Mouse (Mus musculus): Measurements from ENCODE around the gene Gpr39. TPM values are rescaled to one million over a fixed set of nuclear protein-coding genes. Genes with fewer than 3 reads are reported as not detected.

The Gpr39 gene
- polyA plus RNA-seq, 1 experiment = not detected

DNA sequence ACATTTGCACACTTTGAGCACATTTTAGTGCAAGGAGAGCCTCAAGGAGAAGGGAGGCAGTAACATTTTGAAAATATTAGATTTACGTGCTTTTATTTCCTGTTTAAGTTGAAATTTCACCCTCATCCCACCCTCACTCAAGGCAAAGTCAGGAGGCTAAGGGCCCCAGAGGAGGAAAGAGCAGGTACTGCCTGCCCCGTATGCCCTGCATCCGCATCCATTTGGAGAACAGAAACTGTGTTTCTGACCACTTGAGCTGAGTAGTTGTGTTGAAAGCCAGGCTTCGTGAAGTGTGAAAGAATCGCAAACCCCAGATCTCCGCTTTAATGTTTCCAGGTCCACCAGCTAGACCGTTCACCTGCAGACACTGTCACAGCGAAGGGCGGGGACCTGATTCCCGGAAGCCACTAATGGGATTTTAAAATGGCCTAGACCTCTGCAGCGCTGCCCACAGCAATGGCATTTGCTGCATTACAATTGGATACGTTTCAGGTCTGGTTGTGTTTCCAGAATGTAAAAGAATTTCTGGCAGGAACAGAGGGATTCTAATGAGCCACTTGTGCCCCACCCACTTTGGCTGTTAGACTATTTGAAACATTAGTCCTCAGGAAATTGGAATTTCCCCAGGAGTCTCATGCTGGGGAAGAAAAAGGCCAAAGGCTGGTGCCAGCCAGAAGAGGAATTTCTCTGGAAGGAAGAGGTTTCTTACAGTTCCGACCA, 11.1 kb downstream of the Gpr39 start:
- no peaks in the 10 kb centered on the region for H3K36me3 ChIP-seq (replicated peaks; ENCODE audit: low read length)
- H3K27me3 ChIP-seq (replicated peaks) = no peaks in the 10 kb centered on the region
- no peak overlapping the region for H3K4me3 ChIP-seq (replicated peaks)
- H3K9me3 ChIP-seq = 0 out of 2 replicates have a peak, but pooled peaks cover 2% of the 10 kb centered on the region
- H3K4me1 ChIP-seq = no peaks in the 10 kb centered on the region
- TF ChIP-seq GATA1 (IDR thresholded peaks at IDR 0.05; ENCODE audit: borderline replicate concordance, low read length) = no peak
- no peak for TF ChIP-seq FLI1 (IDR thresholded peaks at IDR 0.05; ENCODE audit: low read length)

DNA sequence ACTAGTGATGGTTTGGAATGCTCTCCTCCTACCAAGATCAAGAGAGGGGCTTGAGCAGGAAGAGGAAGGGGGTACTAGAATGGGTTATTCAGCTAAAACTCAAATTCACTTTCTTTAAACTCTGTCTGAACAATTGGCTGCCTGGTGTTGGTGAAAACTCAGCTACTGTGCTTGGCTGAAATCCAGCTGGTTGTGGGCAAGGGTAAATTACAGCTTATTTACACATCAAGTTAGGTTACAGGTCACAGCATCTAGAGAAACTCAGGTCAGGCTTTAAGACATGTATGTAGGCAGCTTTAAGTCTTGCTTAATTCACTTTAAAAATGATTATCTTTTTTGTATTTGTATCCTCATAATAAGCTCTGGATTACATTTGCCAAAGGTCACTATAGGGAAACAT, 16.7 kb downstream of the Gpr39 start:
- Histone ChIP-seq H3K27me3 (replicated peaks) (no peaks in the 10 kb centered on the region), H3K36me3 (replicated peaks; ENCODE audit: low read length) (no peaks in the 10 kb centered on the region)
- TF ChIP-seq GATA1 (IDR thresholded peaks at IDR 0.05; ENCODE audit: borderline replicate concordance, low read length) (no peak), FLI1 (IDR thresholded peaks at IDR 0.05; ENCODE audit: low read length) (no peak)

DNA sequence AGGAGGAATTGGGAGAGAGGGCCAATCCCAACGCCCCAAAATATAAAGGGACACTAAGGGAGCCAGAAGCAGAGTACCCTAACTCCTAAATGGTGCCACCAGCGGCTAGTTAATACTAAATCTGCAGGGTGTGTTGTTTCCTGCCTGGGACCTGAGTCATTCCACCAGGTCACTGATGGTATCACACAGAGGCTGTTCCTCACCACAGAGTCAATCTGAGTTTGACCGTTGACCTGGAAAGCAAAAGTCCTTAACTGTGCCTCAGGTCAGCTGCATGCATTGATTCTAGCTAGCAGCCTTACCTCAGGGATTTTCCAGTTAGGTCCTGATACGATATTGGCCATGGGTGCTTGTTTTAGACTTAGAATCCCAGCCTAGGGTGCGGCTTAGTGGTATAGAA, 17.5 kb downstream of the Gpr39 start:
- Histone ChIP-seq H3K4me1 (no peaks in the 10 kb centered on the region), H3K36me3 (replicated peaks; ENCODE audit: low read length) (no peaks in the 10 kb centered on the region), H3K9me3 (0 out of 2 replicates have a peak, but pooled peaks cover 6% of the 10 kb centered on the region), H3K27me3 (replicated peaks) (no peaks in the 10 kb centered on the region), H3K4me3 (replicated peaks) (no peak overlapping the region)
- TF ChIP-seq GATA1 (IDR thresholded peaks at IDR 0.05; ENCODE audit: borderline replicate concordance, low read length) (no peak), FLI1 (IDR thresholded peaks at IDR 0.05; ENCODE audit: low read length) (no peak)

More for the DNA sequence above, 16.7 kb downstream of the Gpr39 start:
- no peaks in the 10 kb centered on the region for H3K4me1 ChIP-seq
- H3K9me3 ChIP-seq = 0 out of 2 replicates have a peak, but pooled peaks cover 6% of the 10 kb centered on the region
- no peak overlapping the region for H3K4me3 ChIP-seq (replicated peaks)

DNA sequence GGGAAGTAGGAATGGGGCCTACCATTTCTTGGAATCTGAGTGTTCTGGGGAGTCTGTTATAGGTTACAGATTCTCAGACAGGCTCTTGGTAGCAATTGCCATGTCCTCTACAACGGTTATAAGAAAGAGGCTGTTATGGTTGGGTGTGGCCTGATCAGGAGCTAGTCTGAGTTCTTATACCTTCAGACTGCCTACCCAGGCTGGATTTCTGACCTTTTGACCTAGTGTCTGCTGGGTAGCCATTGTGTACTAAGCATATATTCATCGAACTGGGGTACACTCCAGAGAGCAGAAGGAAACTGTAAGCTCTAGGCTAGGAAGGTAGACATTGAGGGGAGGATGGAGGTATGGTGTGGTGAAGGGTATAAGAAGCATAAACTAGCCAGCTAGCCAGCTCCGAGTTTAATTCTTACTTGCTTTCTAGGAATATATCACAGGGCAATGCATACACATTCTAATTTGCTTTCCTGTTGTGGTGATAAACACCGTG, 24.4 kb downstream of the Gpr39 start:
- no peaks in the 10 kb centered on the region for H3K4me1 ChIP-seq
- H3K36me3 ChIP-seq (replicated peaks; ENCODE audit: low read length) = no peaks in the 10 kb centered on the region
- peaks cover 5% of the 10 kb centered on the region; the same call in 1 of the 2 replicates for H3K9me3 ChIP-seq
- no peak overlapping the region for H3K4me3 ChIP-seq (replicated peaks)
- no peak for TF ChIP-seq FLI1 (IDR thresholded peaks at IDR 0.05; ENCODE audit: low read length)
- no peaks in the 10 kb centered on the region for H3K27me3 ChIP-seq (replicated peaks)

DNA sequence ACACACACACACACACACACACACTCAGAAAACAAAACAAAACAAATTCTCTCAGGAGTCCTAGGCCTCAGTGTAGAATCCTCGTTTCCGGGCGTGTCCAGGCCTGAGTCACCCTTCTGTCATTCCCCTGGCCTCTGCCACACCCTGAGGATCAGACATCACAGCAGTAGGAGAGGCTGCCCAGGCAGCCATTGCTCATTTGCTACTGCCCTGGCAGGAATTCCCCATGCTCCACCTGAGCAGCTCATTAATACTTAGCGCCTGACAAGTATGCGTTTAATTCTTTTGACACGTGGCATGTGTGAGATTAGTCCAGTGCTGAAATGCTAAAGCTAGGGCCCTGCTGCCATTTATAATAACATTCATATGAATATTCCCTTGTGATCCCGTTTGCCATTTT, 25.0 kb downstream of the Gpr39 start:
- H3K36me3 ChIP-seq (replicated peaks; ENCODE audit: low read length) = no peaks in the 10 kb centered on the region
- H3K4me1 ChIP-seq = no peaks in the 10 kb centered on the region
- peaks cover 9% of the 10 kb centered on the region for H3K9me3 ChIP-seq
- H3K4me3 ChIP-seq (replicated peaks) = no peak overlapping the region
- no peak for TF ChIP-seq FLI1 (IDR thresholded peaks at IDR 0.05; ENCODE audit: low read length)
- TF ChIP-seq GATA1 (IDR thresholded peaks at IDR 0.05; ENCODE audit: borderline replicate concordance, low read length) = no peak
- H3K27me3 ChIP-seq (replicated peaks) = no peaks in the 10 kb centered on the region

DNA sequence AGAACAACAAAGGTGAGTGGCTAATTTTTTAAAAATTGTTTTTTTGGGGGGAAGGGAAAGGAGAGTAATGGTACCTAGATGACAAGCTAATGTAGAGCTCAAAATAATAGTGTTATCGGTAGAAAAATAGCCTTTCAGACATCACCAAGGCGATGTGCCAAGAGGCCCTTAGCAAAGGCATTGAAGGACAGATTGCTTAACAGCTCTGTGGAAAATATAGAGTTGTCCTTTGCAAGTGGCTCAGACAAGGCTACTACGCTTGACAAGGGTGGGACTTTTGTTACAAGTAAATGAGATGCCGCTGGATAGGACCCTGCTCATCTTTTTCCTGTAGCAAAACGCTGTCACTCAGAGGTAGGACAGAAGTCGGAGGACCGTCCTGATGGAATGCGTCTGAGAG, 25.5 kb downstream of the Gpr39 start:
- H3K36me3 ChIP-seq (replicated peaks; ENCODE audit: low read length) = no peaks in the 10 kb centered on the region
- H3K4me1 ChIP-seq = no peaks in the 10 kb centered on the region
- TF ChIP-seq GATA1 (IDR thresholded peaks at IDR 0.05; ENCODE audit: borderline replicate concordance, low read length) = no peak
- no peak for TF ChIP-seq FLI1 (IDR thresholded peaks at IDR 0.05; ENCODE audit: low read length)
- H3K4me3 ChIP-seq (replicated peaks) = no peak overlapping the region
- H3K9me3 ChIP-seq = peaks cover 11% of the 10 kb centered on the region
- no peaks in the 10 kb centered on the region for H3K27me3 ChIP-seq (replicated peaks)

DNA sequence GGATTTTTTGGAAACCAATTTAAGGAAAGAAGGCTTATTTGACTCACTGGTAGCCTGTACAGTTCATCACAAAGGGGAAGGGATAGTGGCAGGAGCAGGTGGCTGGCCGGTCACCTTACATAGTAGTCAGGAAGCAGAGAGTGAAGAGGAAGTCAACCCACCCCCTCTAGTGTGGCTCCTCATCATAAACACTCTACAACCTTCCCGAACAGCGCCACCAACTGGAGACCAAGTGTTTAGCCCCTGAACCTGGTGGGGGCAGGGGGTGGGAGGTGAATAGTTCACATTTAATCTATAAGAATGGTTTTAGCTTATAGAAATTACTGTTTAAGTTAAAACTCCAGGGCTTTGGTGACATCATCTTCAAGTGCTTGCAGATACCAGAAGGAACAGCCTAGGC, 28.6 kb downstream of the Gpr39 start:
- Histone ChIP-seq H3K4me1 (no peaks in the 10 kb centered on the region), H3K9me3 (peaks cover 22% of the 10 kb centered on the region), H3K27me3 (replicated peaks) (no peaks in the 10 kb centered on the region), H3K36me3 (replicated peaks; ENCODE audit: low read length) (no peaks in the 10 kb centered on the region), H3K4me3 (replicated peaks) (no peak overlapping the region)
- no peak for TF ChIP-seq FLI1 (IDR thresholded peaks at IDR 0.05; ENCODE audit: low read length)
- no peak for TF ChIP-seq GATA1 (IDR thresholded peaks at IDR 0.05; ENCODE audit: borderline replicate concordance, low read length)

DNA sequence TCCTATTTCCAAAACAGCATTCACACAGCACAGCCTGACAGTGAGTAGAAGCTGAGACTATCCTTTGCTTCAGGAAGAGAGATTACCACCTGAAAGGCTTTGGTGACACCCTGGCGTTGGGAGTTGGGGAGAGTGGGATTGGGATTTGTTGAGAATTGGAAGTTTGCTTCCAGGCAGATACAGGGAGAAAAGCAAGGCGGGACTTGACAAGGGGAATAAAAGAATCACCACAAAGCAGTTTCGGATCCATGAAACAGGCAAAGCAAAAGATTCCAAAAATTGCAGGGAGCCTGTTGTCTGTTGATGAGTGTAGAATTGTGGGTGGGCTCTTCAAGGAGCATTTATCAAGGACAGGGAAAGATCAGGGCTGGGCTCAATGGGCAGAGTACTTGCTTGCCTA, 38.5 kb downstream of the Gpr39 start:
- TF ChIP-seq FLI1 (IDR thresholded peaks at IDR 0.05; ENCODE audit: low read length) = no peak
- no peak for TF ChIP-seq GATA1 (IDR thresholded peaks at IDR 0.05; ENCODE audit: borderline replicate concordance, low read length)

DNA sequence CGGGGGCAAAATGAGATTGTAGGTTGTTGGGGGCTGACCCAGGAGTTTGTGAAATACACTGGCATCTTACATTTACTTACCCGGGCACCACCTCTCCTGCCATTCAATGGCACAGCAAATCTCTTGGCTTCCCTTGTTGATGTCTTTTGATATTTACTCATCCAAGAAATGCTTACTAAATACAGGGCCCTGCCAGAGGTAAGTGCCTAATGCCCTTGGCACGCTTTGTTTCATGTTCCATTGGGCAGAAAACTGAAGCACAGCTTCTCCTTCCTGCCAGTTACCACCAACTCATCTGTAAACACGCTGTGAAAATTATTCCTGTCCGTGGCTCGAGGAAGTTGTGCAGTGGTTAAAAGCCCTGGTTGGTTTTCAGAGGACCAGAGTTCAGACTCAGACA, 39.4 kb downstream of the Gpr39 start:
- no peak for TF ChIP-seq GATA1 (IDR thresholded peaks at IDR 0.05; ENCODE audit: borderline replicate concordance, low read length)
- TF ChIP-seq FLI1 (IDR thresholded peaks at IDR 0.05; ENCODE audit: low read length) = no peak
- Histone ChIP-seq H3K4me3 (replicated peaks) (no peak overlapping the region), H3K36me3 (replicated peaks; ENCODE audit: low read length) (no peaks in the 10 kb centered on the region)

More for the DNA sequence above, 38.5 kb downstream of the Gpr39 start:
- Histone ChIP-seq H3K36me3 (replicated peaks; ENCODE audit: low read length) (no peaks in the 10 kb centered on the region), H3K4me1 (no peaks in the 10 kb centered on the region), H3K4me3 (replicated peaks) (no peak overlapping the region), H3K9me3 (peaks cover 15% of the 10 kb centered on the region), H3K27me3 (replicated peaks) (no peaks in the 10 kb centered on the region)

DNA sequence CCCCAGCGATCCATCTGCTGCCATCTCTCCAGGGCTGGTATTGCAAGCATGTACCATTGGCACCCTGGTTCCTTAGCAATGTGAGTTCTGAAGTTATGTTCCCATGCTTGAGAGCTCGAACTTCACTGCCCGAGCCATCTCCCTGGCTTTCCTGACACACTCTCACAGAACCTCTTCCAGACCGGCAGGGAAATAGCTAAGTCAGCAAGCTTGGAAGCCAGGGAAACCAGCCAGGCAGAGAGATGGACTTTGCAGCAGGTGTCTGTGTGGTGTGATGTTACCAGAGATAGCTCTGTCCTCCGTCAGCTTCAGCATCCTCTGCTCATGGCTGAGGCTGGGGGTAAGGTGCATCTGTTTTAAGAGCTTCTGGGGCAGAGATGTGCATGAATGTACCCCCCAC, 41.1 kb downstream of the Gpr39 start:
- no peak for TF ChIP-seq FLI1 (IDR thresholded peaks at IDR 0.05; ENCODE audit: low read length)
- no peak for TF ChIP-seq GATA1 (IDR thresholded peaks at IDR 0.05; ENCODE audit: borderline replicate concordance, low read length)
- Histone ChIP-seq H3K9me3 (peaks cover 27% of the 10 kb centered on the region), H3K36me3 (replicated peaks; ENCODE audit: low read length) (no peaks in the 10 kb centered on the region), H3K27me3 (replicated peaks) (no peaks in the 10 kb centered on the region), H3K4me3 (replicated peaks) (no peak overlapping the region), H3K4me1 (no peaks in the 10 kb centered on the region)

More for the DNA sequence above, 39.4 kb downstream of the Gpr39 start:
- Histone ChIP-seq H3K9me3 (peaks cover 19% of the 10 kb centered on the region), H3K27me3 (replicated peaks) (no peaks in the 10 kb centered on the region), H3K4me1 (no peaks in the 10 kb centered on the region)

Measured in megakaryocyte, embryonic 14.5 days (primary cell).